Mouse (Mus musculus) myocyte (in vitro differentiated cells): ENCODE data around the gene Ggt6.

Experiments
- E2F4 ChIP-seq: IDR thresholded peaks from one replicate; pipeline ENCODE4 v1.6.1; 2011; ENCODE audit warnings: mild to moderate bottlenecking, control low read depth, moderate library complexity; ENCODE audit not compliant: insufficient read depth
- MAX ChIP-seq: IDR thresholded peaks from one replicate; pipeline ENCODE4 v1.6.1; 2011; ENCODE audit warnings: low read depth, mild to moderate bottlenecking, control low read depth
- MYOD1 ChIP-seq, 3 experiments: IDR thresholded peaks; one replicate each; pipeline ENCODE4 v1.6.1; 2011; ENCODE audit warnings: control low read depth in 2 of 3, low read depth in 2 of 3, mild to moderate bottlenecking in 2 of 3, moderate library complexity in 1 of 3; ENCODE audit not compliant: insufficient read length in 2 of 3, control insufficient read depth in 1 of 3
- POLR2A ChIP-seq: IDR thresholded peaks from one replicate; pipeline ENCODE4 v1.6.1; 2011; ENCODE audit warnings: low read depth, mild to moderate bottlenecking, control low read depth, moderate library complexity; ENCODE audit not compliant: insufficient read length
- TCF12 ChIP-seq: IDR thresholded peaks from one replicate; pipeline ENCODE4 v1.6.1; 2011; ENCODE audit warnings: mild to moderate bottlenecking, control low read depth; ENCODE audit not compliant: poor library complexity, insufficient read depth, severe bottlenecking
- USF1 ChIP-seq: IDR thresholded peaks from one replicate; pipeline ENCODE4 v1.6.1; 2011; ENCODE audit warnings: low read depth, mild to moderate bottlenecking, control low read depth, moderate library complexity

GRCm38 (mm10) chr11:72469217-72469616, 33.9 kb downstream of the Ggt6 start:
- TF ChIP-seq TCF12 (no peak), POLR2A (no peak), USF1 (no peak), MAX (no peak), E2F4 (no peak), MYOD1 (IDR thresholded peaks at IDR 0.05; ENCODE audit: control insufficient read depth in 1 of 3, insufficient read length in 2 of 3, low read depth in 2 of 3) (no peak)
